Mouse (Mus musculus) stomach, embryonic 16.5 days (tissue): ENCODE results near the gene Cidec. TPM values are rescaled to one million over a fixed set of nuclear protein-coding genes. Genes with fewer than 3 reads are reported as not detected.

ENCODE experiments used
- ATAC-seq: fragments of 200-750 bp; cut with Nextera tagmentation; 2 replicates; pipeline ENCODE4 v1.8.0; 2017; ENCODE audit warnings: moderate number of reproducible peaks, moderate TSS enrichment; ENCODE audit not compliant: insufficient read depth, low FRiP score
- H3K27ac ChIP-seq: fragments of 300-500 bp; sonication (generic); 2 replicates; pipeline ENCODE4 v1.5.1; 2014; ENCODE audit warnings: low read length
- H3K27me3 ChIP-seq: fragments of 300-500 bp; sonication (generic); 2 replicates; pipeline ENCODE4 v1.6.1; 2014; ENCODE audit warnings: low read length, control low read depth, mixed read lengths; ENCODE audit not compliant: control insufficient read depth, insufficient read depth
- H3K36me3 ChIP-seq: fragments of 300-500 bp; sonication (generic); 2 replicates; pipeline ENCODE4 v1.6.1; 2014; ENCODE audit warnings: low read length; ENCODE audit not compliant: control insufficient read depth, insufficient read depth
- H3K4me1 ChIP-seq: fragments of 300-500 bp; sonication (generic); 2 replicates; pipeline ENCODE4 v1.6.1; 2014; ENCODE audit warnings: low read length, control low read depth, mixed read lengths; ENCODE audit not compliant: control insufficient read depth, insufficient read depth
- H3K4me2 ChIP-seq: fragments of 300-500 bp; sonication (generic); 2 replicates; pipeline ENCODE4 v1.6.1; 2014; ENCODE audit warnings: low read depth, low read length, mixed read lengths
- H3K4me3 ChIP-seq: fragments of 300-500 bp; sonication (generic); replicated peaks from 2 replicates; pipeline ENCODE4 v1.5.1; 2014; ENCODE audit warnings: mild to moderate bottlenecking, low read length
- H3K9ac ChIP-seq: fragments of 300-500 bp; sonication (generic); 2 replicates; pipeline ENCODE4 v1.6.1; 2014; ENCODE audit warnings: low read length
- H3K9me3 ChIP-seq: fragments of 300-500 bp; sonication (generic); replicated peaks from 2 replicates; pipeline ENCODE4 v1.6.1; 2016; ENCODE audit warnings: low read length, control low read depth; ENCODE audit not compliant: control insufficient read depth
- WGBS: fragments of 180-500 bp; shearing (Covaris S2); extraction: QIAGEN DNeasy Blood & Tissue Kit; methylation state at CpG from one replicate; pipeline ENCODE4 v1.1.7; 2014; 5-methylcytosine and 5-hydroxymethylcytosine counted together
- polyA plus RNA-seq: library from polyadenylated mRNA; unstranded; fragments of >200 nt; fragmentation: Nextera tagmentation; extraction: Ambion mirVana; gene quantifications from 2 replicates; pipeline ENCODE4 v1.2.1, GENCODE M21; 2015

Gene Cidec
- polyA plus RNA-seq, 1 experiment from 2014 or later, result 3.6 TPM

DNA sequence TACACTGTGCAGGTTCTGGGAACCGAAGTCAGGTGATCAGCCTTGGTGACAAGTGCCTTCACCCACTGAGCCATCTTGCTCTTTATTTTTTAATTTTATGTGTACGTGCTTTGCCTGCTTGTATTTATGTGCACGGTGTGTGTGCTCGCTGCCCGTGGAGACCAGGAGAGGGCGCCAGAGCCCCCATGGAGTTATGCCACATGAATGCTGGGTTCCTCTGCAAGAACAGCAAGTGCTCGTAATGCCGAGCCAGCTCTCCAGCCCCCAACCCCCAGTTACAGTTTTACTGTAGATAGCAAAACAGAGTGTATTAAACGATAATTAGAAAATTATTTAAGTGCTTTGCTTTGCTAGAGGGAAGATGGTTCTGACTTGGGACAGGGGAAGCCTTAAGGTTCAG is 28.9 kb downstream of the Cidec start:
- Histone ChIP-seq H3K4me1 (no peaks in the 10 kb centered on the region), H3K27ac (no peak overlapping the region), H3K4me3 (no peak overlapping the region), H3K9ac (no peak overlapping the region), H3K27me3 (no peaks in the 10 kb centered on the region), H3K36me3 (no peaks in the 10 kb centered on the region), H3K4me2 (no peak overlapping the region), H3K9me3 (no peaks in the 10 kb centered on the region)
- no peak for ATAC-seq
- 75% methylated on average over 9 of the region's 9 CpGs for WGBS

DNA sequence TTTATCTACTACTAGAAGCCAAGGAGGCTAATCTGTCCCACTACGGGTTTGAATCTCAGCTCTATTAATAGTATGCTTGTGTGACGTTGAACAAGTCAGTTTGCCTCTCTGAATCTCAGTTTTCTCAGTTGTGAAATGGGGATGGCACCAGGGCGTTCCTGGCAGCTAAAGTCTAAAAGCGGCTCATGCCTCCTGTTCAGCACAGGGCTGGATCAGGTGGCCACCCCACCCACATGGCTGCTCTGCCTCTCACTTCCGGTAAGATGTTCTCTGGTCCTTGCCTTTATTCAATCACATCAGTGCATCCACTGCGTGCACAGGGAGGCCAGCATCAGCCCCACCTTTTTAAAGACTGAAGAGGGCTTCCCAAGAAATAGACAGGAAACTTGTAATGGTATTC is 30.1 kb downstream of the Cidec start:
- no peak overlapping the region for H3K4me2 ChIP-seq
- no peak overlapping the region for H3K27ac ChIP-seq
- no peaks in the 10 kb centered on the region for H3K27me3 ChIP-seq
- no peaks in the 10 kb centered on the region for H3K36me3 ChIP-seq
- ATAC-seq, result no peak
- no peaks in the 10 kb centered on the region for H3K4me1 ChIP-seq
- no peaks in the 10 kb centered on the region for H3K9me3 ChIP-seq
- H3K9ac ChIP-seq, result no peak overlapping the region
- no peak overlapping the region for H3K4me3 ChIP-seq
- 85% methylated on average over 6 of the region's 6 CpGs for WGBS

DNA sequence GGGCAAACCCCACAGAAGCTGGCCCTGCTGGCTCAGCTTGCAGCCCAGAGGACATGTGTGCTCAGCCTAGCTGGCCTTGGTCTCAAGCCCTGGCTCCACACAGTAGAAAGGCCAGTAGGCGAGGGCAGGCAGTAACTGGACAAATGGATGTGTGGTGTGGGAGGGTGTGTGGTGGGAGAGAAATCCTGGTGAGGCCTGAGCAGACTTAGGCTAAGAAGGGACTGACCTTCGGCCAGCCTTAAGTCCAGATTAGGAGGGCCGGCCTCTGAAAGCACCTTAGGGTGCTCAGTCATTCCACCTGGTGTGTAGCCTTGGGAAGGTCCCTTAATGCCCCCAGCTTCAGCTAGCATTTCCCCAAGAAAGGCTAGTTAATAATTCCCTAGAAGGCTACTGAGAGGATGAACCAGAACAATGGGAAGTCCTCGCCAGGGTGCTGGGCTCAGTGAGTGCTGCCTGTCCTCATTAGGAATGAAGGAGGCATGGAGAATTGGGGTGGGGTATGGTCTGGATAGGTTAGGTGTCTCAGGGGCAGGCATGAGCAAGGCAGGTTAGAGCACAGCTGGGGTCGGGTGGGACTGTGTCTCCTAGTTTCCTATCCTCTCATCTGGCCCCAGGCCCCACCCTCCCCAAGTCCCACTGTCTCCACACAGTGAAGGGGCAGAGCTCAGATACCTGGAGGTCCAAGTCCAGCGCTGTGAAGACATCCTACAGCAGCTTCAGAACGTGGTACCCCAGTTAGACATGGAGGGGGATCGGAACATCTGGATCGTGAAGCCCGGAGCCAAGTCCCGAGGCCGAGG is 30.7 kb downstream of the Cidec start:
- ATAC-seq, result 0 out of 2 replicates have a peak, but pooled peaks have one; percentile 14

GRCm38 (mm10) chr6:113402094-113402493 is 33.5 kb downstream of the Cidec start:
- WGBS, result 86% methylated on average over 13 of the region's 13 CpGs
- H3K36me3 ChIP-seq, result no peaks in the 10 kb centered on the region
- ATAC-seq, result no peak

More for the DNA sequence above, 30.7 kb downstream of the Cidec start:
- H3K4me1 ChIP-seq, result no peaks in the 10 kb centered on the region
- 72% methylated on average over 12 of the region's 12 CpGs for WGBS
- H3K9ac ChIP-seq, result no peak overlapping the region; the same call in 1 of the 2 replicates
- no peak overlapping the region for H3K4me3 ChIP-seq
- H3K36me3 ChIP-seq, result no peaks in the 10 kb centered on the region
- no peaks in the 10 kb centered on the region for H3K9me3 ChIP-seq
- H3K27ac ChIP-seq, result no peak overlapping the region
- no peaks in the 10 kb centered on the region for H3K27me3 ChIP-seq
- no peak overlapping the region for H3K4me2 ChIP-seq

GRCm38 (mm10) chr6:113396270-113397030 is 39.1 kb downstream of the Cidec start:
- Histone ChIP-seq H3K9ac (no peak overlapping the region), H3K27me3 (no peaks in the 10 kb centered on the region), H3K4me1 (peaks cover 4% of the 10 kb centered on the region; the same call in 1 of the 2 replicates), H3K4me2 (no peak overlapping the region), H3K27ac (no peak overlapping the region), H3K9me3 (no peaks in the 10 kb centered on the region), H3K36me3 (no peaks in the 10 kb centered on the region), H3K4me3 (no peak overlapping the region)
- ATAC-seq, result no peak
- WGBS, result 83% methylated on average over 10 of the region's 10 CpGs

More at GRCm38 (mm10) chr6:113402094-113402493, 33.5 kb downstream of the Cidec start:
- Histone ChIP-seq H3K4me3 (no peak overlapping the region), H3K27me3 (no peaks in the 10 kb centered on the region), H3K27ac (no peak overlapping the region), H3K4me2 (no peak overlapping the region), H3K9ac (no peak overlapping the region), H3K4me1 (no peaks in the 10 kb centered on the region), H3K9me3 (no peaks in the 10 kb centered on the region)

- no peak overlapping the region for H3K9ac ChIP-seq
- H3K4me1 ChIP-seq, result peaks cover 4% of the 10 kb centered on the region; the same call in 1 of the 2 replicates
- no peak for ATAC-seq
- H3K27me3 ChIP-seq, result no peaks in the 10 kb centered on the region
- 92% methylated on average over 6 of the region's 6 CpGs for WGBS
- no peak overlapping the region for H3K4me2 ChIP-seq
- H3K27ac ChIP-seq, result no peak overlapping the region
- no peaks in the 10 kb centered on the region for H3K36me3 ChIP-seq
- no peaks in the 10 kb centered on the region for H3K9me3 ChIP-seq
- H3K4me3 ChIP-seq, result no peak overlapping the region
Observed at GRCm38 (mm10) chr6:113395501-113395900, 40.1 kb downstream of the Cidec start.

GRCm38 (mm10) chr6:113394811-113395210 is 40.7 kb downstream of the Cidec start:
- no peak for ATAC-seq
- H3K4me1 ChIP-seq, result peaks cover 4% of the 10 kb centered on the region; the same call in 1 of the 2 replicates
- no peak overlapping the region for H3K9ac ChIP-seq
- H3K9me3 ChIP-seq, result no peaks in the 10 kb centered on the region
- 91% methylated on average over 11 of the region's 11 CpGs for WGBS
- H3K4me2 ChIP-seq, result no peak overlapping the region
- peaks cover 3% of the 10 kb centered on the region; the same call in 1 of the 2 replicates for H3K36me3 ChIP-seq
- no peak overlapping the region for H3K27ac ChIP-seq
- no peak overlapping the region for H3K4me3 ChIP-seq
- no peaks in the 10 kb centered on the region for H3K27me3 ChIP-seq

GRCm38 (mm10) chr6:113393951-113394350 is 41.6 kb downstream of the Cidec start:
- no peak for ATAC-seq
- Histone ChIP-seq H3K27me3 (no peaks in the 10 kb centered on the region), H3K9ac (no peak overlapping the region), H3K9me3 (no peaks in the 10 kb centered on the region), H3K4me1 (peaks cover 4% of the 10 kb centered on the region; the same call in 1 of the 2 replicates), H3K4me2 (no peak overlapping the region), H3K27ac (no peak overlapping the region), H3K36me3 (peaks cover 9% of the 10 kb centered on the region; the same call in 1 of the 2 replicates), H3K4me3 (no peak overlapping the region)
- WGBS, result 85% methylated on average over 6 of the region's 6 CpGs
